Mouse (Mus musculus): Measurements from ENCODE around the gene Eif4ebp2.

- TF ChIP-seq CTCF (IDR thresholded peaks at IDR 0.05; ENCODE audit: borderline replicate concordance, extremely low read depth, insufficient read depth, insufficient read length), result no peak
- TF ChIP-seq POLR2A (IDR thresholded peaks at IDR 0.05; ENCODE audit: borderline replicate concordance, extremely low read depth, insufficient read depth, insufficient read length, poor library complexity, severe bottlenecking), result no peak
These were observed 32.3 kb upstream of the Eif4ebp2 start for GRCm38 (mm10) chr10:61484801-61485200.
